Mouse (Mus musculus) c-Kit-positive CD71-positive TER-119-positive erythroid progenitor cells, embryonic 14.5 days (primary cell): ENCODE results near the gene Map3k14.

Experiments
- DNase-seq: peaks from one replicate; pipeline ENCODE4 v3.0.0-alpha.2; 2013; ENCODE audit warnings: low spot score

Gene Map3k14

GRCm38 (mm10) chr11:103174411-103174832 lies 92.8 kb downstream of the Map3k14 start:
- no peak for DNase-seq

DNA sequence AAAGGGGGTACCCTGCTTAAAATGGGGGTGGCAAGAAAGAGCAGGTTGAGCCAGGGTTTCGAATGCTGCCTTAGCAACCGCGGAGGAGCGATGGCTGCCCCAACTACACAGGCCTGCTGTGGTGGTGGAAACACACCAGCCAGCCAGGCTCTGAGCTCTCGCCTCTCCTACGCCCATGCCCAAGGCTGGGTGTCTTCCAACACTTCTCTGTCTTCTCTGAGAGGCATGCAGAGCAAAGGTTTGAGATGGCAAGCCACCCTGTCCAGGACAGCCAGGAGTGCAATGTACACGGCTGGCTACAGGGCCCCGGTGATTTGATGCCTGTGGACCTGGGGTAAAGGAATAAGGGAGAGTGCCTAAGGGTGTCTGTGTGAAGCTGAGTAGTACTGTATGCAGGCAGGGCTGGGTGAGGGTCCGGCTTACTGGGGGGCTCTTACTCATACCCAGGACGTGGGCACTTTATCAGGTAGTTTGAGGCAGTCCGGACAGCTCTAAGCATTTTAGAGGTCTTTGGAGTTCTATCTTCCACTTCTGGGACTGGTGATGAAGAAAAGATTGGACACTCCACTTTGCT lies 93.4 kb downstream of the Map3k14 start:
- no peak for DNase-seq

GRCm38 (mm10) chr11:103173041-103173770 lies 94.1 kb downstream of the Map3k14 start:
- no peak for DNase-seq

DNA sequence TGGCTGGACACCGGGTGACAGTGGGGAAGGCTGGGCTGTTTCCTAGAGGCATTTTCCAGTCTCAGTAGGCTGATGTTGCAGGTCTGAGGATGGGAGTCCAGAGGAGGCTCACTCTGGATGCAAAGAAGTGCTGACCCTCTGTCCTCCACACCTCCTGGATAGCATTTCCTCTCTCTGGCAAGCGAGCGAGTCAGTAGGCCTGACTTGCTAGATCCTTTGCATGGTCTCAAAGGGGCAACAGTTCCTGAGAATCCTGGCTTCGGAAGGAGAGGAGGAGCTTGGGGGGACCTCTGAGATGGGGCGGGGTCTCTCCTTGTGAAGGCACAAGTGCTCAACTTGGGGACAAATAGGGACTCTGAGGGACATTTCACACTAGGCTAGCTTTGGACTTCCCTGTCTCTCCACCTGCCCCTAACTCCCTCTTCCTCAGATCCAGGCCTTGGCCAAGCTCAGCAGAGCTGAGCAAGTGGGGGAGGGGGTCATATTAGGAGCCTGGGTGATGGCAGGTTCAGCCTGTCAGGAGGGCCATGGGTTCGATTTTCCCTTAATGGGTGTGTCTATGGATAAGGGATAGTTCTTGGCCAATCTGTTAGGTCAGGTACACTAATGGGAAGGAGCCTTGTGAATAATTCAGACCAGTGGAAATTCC lies 94.8 kb downstream of the Map3k14 start:
- DNase-seq = no peak

GRCm38 (mm10) chr11:103171703-103172391 lies 95.4 kb downstream of the Map3k14 start:
- DNase-seq = no peak

- DNase-seq = no peak
Observed at GRCm38 (mm10) chr11:103171286-103171620, 96.0 kb downstream of the Map3k14 start.

DNA sequence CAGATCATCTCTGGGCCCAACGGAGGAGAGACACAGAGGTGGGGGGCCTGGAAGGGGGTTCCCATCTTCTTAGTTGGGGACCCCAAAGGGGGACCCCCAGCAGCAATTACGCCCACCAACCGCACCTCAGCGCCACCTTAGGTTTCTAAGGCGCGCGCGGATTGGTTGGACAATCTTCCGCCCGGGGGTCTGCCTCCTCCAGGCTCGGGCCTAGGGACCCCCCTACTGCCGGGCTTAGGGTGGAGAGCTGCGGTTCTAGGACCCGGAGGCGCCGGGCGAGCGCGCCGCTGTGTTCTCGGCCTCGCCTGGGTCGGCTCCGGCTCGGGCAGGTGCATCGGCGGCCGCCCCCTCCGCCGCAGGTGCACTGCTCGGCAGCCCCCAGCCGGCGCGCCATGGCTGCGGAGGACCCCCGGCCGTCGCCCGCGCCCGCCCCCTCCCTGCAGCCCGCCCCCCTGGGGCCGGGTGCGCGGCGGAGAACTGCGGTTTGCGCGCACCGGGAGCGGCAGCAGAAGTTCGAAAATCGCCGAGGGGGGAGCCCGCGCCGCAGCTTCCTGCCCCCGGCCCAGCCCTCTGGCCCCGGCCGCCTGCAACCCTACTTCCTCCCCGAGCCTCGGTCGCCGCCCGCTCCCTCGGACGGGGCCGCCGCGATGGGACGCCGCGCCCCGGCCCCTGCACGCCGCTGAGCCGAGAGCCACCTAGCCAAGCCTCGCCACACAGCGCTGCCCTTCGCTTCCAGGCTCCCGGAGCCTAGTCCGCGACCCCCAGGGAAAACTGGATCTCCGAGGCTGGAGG lies 96.6 kb downstream of the Map3k14 start, which contains the start of gene Fmnl1:
Gene Fmnl1 (plus strand): TSS at position 614 of the 792 bp plus-strand sequence.
- no peak for DNase-seq

DNA sequence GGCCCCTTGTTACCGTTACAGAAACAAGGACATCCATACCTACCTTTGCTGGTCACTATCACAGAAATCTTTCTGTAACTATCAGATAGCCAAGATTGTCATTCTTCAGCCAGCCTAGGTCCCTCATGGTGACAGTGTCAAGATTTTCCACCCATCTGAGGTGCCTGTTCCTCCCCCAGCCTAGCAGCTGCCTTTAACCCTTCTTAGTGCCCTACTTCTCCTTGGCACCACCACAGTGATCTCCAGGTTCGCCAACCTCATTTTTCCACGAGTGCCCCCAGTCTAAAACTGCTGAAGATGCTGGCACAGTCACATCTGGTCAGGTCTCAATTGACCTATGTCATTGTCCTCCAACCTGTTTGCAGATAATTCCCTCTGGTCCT lies 97.2 kb downstream of the Map3k14 start:
- no peak for DNase-seq
